Mouse (Mus musculus): Measurements from ENCODE around the gene 4930583I09Rik.

4930583I09Rik gene

DNA sequence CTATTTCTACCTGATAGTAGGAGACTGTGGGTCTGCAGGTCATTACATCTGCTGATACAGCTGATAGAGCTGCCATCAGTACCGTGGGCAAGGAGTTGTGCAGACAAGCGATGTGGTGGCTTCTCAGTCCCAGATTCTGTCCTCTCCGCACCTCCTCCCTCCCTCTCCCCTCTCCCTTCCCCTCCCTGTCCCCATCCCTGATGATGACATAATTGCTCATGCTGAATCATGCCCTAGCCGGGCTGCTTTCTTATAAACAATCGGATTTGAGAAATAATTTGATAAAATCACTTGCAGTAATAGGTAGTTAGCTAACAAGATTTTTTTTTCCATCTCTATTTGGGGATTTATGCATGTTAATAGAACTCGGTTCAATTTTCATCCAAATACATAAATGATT is at the start of gene 4930583I09Rik:
Gene 4930583I09Rik (minus strand): TSS at position 144 of the 400 bp plus-strand sequence.
- DNase-seq (ENCODE audit: low spot score) = no peak

DNA sequence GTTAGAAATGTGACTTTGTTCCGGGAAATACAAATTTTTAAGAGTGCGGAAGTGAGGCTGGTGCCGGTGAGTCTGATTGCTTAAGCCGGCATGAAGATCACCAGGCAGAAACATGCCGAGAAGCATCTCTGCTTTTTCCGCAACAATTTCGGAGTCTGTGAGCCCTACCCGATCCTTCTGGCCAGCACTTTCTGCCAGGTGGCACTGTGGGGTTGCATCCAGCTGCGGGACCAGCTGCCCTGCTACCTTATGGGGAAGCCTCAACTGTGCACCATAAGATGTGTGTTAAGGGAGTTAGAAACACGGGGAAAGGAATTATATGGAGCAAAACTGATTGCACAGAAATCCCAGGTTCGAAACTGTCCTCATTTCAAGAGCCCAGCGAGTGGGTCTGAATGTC is 40.2 kb upstream of the 4930583I09Rik start:
- no peak for DNase-seq (ENCODE audit: low spot score)

DNA sequence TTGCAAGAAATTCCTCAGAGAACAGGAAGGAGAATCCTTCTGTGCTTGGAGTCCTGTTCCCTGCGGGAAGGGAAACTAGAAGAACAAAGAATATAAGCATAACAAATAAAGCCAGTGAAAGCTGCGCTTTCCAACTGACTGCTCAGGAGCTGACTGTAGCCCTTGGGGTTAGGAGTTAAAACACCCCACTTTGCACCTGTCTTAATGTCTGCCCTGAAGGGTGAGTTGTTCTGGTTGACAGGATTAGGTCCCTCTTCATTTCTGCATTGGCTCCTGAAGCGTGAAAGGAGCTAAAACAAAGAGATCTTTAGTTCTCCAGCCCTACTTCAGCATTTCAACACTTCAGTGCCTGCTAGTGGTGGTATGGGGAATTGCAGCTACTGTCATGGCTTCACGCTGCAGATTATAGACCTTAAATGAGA is 37.8 kb upstream of the 4930583I09Rik start:
- DNase-seq (ENCODE audit: low spot score) = no peak

DNA sequence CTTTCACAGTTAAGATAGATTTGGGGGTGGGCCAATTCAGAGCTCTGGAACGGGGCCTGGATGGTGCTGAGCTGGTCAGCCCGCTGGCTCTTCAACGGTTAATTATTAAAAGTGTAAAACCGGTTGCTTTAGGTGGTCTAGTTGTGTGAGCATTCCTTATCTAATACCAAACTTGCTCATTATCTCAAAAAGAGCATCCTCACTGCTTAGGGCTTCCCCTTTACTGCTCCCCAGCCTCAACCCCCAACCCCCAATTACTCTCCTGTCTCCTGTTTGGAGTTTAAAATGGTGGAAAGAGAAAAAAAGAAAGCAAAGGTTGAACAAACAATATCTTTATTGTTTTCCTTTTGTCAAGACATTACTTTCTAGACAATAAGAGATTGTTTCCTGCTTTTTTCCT is 27.9 kb upstream of the 4930583I09Rik start:
- DNase-seq (ENCODE audit: low spot score) = no peak

DNA sequence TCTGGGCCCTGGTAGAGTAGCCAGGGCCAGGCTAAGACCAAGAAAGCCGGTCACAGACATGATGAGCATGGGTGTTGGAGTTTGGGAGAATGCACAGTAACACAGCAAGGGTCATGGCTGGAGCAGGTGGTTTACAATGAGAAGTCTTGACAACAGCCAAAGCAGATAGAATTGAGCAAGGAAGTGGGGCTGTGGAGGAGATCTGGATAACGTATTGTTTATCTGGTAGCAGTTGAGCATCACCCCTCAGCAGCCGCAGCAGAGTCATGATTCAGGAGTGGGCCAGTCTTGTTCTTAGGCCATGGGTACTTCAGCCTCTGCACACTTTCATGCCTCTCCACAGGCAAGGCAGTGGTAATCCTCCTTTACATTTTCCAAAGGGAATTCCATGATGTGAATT is 25.1 kb upstream of the 4930583I09Rik start:
- DNase-seq (ENCODE audit: low spot score) = no peak

DNA sequence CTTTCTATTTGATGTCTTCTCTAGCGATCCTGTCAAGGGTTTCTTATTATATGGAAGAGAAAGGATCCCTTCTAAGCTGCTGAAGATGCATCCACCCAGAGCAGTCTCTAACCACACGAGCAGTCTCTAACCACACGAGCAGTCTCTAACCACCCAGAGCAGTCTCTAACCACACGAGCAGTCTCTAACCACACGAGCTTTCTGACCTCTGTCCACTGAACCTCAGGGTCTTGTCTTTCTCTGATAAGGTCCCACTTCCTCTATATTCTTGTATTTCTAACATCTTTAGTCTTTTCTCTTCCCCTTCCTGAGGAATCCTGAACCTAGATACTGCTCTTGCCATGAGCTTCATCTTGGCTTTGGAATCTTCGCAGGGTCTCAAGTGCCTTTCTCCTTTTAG is 23.0 kb upstream of the 4930583I09Rik start:
- no peak for DNase-seq (ENCODE audit: low spot score)

DNA sequence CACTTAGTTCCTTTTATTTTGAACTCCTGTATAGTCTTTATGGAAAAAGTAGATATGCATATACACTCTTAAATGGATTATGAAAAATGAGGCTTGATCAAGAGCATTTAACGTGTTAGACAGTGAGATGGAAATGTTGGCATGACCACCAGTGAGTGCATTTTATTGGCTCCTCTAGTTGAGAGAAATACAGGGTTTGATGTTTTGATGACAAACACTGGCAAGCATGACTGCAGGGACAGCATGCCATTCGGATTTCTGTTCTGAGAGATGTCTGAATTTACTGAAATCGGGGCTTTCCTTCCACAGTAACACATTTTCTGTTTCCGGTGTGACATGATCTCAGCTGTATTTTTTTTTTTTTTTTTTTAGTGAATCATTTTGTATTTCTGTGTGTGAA is 12.2 kb upstream of the 4930583I09Rik start:
- DNase-seq (ENCODE audit: low spot score) = no peak

DNA sequence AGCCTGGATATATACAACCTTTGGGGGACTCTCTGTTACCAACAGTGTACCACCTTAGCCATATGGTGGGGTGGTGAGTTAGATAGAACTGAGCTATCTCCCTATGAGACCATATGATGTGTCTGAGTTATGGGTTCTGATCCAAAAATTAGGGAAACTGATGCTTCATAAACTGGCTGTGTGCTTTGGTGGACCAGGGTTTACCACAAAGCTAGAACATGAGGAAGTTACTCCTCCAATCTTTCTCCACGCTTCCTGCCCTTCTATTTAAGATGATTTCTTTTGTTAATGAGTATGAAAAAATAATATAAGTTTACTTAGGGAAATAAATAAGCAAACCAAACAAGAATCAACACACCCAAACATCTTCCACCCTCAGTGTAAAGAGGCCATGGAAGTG is 10.8 kb upstream of the 4930583I09Rik start:
- DNase-seq (ENCODE audit: low spot score) = no peak

DNA sequence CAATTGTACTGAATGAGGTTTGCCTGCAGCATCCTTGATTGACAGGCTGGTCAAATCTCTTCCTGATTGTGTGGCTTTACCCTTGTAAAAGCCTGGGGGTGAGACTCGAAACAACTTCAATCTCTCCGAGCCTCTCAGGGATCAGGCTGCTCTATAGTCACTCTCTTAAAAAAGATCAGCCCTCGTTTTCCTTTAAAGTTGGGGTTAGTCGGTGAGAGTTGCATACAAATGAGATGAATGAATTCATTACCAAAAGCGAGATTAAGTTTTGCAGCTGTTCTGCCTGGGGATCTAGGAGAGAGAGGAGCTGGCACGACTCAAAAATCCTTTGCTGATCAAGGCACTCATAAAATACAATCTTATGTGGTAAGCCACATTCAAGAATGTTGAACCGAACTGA is 1.0 kb upstream of the 4930583I09Rik start:
- no peak for DNase-seq (ENCODE audit: low spot score)

DNA sequence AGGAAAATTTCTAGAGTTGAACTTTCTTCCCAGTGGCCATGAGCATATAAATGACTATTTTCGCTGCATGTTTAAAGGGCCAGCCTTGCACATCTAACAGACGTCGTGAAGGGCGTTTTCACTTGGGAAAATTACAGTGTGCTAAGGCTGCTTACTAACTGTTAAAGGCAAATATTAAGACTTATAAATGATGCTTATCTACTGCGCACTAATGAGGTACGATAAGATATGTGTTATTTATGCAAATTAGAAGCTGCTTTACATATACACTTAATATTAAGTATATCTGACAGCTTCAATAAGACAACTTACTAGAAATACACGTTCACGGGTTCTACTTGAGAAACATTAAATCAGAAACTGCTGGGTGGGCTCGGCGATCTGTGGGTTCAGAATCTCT is 481 bp upstream of the 4930583I09Rik start:
- DNase-seq (ENCODE audit: low spot score) = no peak

DNA sequence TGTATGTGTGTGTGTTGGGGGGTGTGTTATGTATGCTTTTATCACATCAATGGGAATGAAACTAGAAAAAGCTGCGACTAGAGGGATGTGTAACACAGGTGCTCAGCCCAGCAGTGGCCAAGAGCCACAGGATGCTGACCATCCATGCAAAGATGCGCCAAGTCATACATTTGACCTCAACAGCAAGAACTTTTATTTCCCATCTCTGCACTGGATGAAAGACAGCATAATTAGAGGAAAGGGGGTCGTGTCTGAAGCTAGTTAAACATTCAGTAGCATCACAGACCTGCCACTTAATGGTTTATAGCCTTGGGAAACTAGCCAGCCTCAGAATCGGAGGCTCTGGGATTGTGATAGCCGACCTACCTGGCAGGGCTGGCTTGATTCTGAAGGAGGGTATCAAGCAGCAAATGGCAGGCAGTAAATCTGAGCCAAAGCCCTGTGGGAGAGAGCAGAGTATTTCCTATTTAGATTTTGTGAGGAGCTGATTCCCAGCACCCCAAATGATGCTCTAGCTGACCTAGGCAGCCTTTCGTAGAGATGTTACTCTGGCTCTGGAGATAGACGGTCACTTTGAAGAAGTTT is 1.9 kb downstream of the 4930583I09Rik start:
- DNase-seq (ENCODE audit: low spot score) = no peak

DNA sequence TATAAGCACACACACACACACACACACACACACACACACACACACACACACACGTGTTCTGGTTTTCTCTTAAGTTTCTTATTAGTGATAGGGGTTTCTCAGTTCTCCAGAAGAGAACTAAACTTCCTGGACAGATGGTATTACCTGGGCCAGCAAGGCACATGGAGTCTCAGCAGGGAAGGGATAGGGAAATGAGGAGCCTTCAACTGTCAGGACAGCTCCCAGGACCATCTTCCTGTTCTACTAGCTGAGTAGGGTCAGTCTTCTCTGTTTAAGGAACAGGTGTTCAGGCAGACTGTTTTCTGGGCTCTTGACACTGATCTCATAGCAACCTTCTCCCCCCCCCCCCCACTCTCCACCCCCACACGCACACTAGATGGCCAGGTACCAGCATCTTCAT is 2.8 kb downstream of the 4930583I09Rik start:
- no peak for DNase-seq (ENCODE audit: low spot score)

DNA sequence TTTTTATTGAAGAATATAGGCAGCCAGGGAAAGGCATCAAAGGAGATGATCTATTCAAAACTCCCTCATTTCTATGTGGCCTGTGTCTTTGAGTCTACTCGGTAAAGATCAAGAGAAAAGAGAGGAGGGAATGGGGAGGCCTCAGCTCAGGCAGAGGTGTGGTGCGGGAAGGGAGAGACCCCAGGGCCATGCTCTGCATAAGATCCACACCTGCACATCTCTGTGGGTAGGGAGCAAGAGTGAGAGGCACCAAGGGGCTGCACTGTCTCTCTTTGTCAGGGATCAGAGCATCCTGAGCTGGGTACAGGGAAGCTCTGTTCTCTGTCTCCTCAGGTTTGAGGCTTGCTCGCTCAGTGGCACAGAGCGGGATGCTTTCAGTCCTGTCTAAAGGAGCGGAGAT is 8.4 kb downstream of the 4930583I09Rik start:
- DNase-seq (ENCODE audit: low spot score) = no peak

DNA sequence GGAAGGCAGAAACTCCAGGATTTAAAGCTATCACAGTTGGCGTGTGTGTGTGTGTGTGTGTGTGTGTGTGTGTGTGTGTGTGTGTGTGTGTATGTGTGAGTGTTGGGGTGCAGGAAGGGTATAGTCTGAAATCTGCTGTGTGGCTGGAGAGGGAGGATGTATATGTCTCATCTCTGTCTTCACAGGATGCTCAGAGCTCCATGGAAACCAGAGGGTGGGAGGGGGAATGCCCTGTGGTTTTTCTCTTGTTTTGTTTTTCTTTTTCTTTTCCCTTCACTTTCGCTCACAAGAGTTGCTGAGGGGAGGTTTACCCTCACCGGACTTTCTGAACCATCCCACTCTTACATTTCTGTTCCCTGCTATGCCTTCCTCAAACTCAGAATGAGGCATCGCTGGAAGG is 9.0 kb downstream of the 4930583I09Rik start:
- no peak for DNase-seq (ENCODE audit: low spot score)

DNA sequence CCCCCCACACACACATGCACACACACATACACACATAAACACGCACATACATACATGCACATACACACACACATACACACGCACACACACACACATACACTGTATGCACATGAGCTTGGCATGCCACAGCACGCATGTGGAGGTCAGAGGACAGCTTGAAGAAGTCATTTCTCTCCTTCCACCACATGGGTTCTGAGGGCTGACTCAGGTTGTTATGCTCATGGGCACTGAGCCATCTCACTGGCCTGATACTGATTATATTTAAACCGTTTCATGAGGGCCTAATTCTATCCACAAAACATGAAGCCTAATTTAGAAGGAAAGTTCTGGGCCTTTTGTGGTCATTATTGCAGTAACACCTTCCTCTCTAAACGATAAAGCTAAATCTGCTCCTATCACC is 13.3 kb downstream of the 4930583I09Rik start:
- no peak for DNase-seq (ENCODE audit: low spot score)

DNA sequence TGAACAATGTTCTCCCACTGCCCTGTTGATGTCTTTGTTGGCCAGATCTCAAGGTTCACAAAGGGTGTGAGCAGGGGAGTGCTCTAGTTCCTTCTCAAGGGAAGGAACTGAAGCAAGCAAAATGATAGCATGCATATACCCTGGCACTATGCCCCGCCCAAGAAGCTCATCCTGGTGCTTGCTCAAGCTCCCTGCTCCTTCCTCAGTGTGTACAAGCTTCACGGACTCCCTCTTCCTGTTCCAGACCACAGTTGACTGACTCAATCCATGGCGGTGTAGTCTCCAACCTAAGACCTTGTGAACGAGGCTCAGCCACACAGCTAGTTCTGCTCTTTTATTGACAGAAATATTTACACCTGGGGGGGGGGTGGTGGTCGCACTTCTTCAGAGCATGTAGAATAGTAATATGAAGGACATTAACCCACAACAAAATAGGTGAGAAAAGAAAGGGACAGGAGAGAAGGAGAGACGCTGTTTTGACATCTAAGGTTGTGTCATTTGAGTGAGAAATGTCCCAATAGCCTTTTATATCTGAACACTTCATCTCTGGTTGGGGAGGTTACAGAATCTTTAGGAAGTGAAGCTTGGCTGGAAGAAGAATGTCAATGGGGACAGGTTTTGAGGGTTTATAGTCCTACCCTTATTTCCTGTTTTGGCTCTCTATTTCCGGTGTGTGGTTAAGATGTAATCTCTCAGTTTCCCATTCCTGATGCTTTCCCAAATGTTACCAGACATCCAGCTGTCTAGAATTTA is 14.9 kb downstream of the 4930583I09Rik start:
- no peak for DNase-seq (ENCODE audit: low spot score)

DNA sequence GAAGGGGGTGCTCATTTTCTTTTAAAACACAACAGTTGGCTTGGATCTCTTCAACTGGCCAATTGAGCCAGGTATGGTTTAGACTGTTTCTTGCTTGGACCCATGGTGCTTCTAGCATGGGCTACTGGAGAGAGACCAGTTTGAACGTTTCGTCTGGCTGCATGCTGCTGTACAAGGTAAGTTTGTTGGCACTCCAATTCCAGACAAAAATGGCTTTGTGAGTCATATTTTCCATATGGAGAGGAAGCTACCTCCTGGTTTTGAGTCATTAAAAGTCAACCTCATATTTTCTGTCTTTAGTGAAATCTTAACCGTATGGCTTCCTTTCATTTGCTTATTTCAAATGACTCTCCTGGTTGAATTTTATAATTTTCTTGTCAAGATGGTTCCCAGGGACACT is 19.6 kb downstream of the 4930583I09Rik start:
- DNase-seq (ENCODE audit: low spot score) = no peak

DNA sequence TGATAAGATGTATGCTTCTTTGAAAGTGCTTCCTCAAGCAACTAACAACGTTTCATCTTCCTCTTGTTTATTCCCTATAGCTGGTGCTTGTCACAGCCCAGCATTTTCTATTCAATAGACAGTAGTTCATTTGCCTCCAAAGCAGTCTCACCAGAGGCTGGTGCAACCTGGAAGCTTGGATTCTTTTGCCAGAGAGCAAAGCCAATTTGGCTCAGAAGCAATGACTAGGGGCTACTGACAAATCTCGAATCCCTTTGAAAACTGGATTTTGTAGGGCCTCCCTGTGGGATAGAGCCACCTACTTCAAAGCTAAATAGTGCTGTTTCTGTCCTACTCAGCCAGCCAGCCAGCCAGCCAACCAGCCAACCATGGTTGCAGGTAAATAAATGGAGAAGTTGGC is 20.1 kb downstream of the 4930583I09Rik start:
- no peak for DNase-seq (ENCODE audit: low spot score)

DNA sequence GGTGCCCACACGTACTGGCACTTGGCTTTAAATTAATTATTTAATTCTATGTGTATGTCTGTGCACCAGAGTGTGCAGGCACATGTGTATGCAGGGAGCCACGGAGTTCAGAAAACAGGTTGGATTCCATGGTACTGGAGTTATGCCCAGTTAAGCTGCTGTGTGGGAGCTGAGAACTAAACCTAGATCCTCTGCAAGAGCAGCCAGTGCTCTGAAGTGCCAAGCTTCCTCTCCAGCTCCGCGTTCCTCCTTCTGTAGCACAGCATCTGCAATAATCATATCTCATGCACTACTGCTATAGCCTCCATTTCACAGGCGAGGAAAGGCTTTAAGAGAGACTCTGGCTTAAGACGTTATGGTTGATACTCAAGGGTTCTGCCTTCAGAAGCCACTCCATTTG is 22.3 kb downstream of the 4930583I09Rik start:
- no peak for DNase-seq (ENCODE audit: low spot score)

DNA sequence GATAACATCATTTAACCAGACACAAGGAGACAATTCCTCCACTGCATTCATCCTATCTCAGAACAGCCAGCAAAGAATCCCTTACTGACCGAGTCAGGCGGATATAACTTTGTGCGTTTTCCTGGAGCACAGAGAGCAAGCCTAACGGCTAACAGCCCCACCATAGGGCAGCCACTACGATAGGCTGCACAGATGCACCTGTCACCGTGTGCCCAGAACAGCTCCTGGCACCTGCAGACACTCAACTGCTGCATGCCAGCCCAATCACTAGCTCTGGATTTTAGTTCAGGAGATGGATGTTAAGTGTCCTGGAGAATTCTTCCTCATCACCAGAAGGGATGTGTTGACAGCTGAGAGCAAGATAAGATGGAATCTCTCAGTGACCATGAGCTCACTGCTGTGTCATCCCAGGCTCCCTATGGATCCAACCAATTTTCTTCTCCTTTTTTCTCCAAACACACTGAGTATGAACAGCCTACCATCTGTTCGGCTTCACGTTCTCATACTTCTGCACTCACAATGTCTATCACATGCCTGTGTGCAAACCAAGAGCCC is 29.8 kb downstream of the 4930583I09Rik start:
- DNase-seq (ENCODE audit: low spot score) = no peak

DNA sequence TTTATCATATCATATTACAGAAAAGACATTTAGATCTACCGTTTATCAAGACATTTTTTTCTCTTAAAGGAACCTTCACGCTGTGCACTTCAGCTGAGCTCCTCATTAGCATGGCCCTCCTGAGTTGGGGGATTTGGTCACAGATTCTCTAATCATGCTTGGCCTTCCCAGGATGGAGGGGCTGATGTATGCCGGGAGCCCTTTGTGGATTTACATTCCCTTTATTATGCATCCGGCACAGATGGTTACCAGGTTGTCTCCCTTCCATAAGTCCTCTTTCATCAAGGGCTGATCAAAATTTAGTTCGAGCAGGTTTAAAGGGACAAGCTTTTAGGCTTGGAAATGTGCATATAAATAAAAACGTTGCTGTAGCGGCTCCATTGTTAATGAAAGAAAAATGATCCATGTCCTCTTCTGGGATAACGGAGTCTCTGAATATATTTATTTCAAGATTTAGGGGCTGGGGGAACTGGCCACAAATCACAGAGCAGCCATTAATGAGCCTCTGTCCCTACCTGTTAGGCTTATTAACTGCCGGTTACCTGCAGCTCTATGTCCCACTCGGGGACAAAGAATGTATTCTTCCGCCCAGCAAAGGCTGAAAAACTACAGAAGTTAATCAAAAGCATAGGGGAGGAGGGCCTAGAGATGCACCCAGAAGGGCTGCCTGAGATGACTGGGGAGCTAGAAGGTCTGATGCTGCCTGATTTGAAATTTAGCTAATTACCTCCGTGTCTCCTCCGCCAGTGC is 31.3 kb downstream of the 4930583I09Rik start:
- DNase-seq (ENCODE audit: low spot score) = no peak

DNA sequence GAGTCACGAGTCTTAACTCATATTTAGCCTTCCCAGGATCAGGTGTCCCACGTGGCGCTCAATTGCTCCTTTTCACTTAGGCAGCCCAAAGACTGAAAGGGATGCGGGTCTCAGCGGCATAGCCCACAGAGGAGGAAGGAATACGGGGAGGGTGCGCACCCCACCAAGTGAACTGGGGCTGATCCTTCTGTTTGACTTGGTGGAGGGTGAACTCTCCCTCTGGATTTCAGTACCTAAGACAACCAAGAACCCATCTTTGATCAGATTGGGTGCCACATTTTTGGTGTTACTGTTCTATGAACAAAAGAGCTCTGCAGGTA is 33.0 kb downstream of the 4930583I09Rik start:
- DNase-seq (ENCODE audit: low spot score) = no peak

Measured in ovary, postnatal 10 days (tissue).